Mouse (Mus musculus): Measurements from ENCODE around the gene Tmc6.
"Not testable (repeated sequence)": the region's sequence is repeated elsewhere in the genome, so short reads cannot be mapped to it uniquely, and the experiment has no call there.

Tmc6 gene

DNA sequence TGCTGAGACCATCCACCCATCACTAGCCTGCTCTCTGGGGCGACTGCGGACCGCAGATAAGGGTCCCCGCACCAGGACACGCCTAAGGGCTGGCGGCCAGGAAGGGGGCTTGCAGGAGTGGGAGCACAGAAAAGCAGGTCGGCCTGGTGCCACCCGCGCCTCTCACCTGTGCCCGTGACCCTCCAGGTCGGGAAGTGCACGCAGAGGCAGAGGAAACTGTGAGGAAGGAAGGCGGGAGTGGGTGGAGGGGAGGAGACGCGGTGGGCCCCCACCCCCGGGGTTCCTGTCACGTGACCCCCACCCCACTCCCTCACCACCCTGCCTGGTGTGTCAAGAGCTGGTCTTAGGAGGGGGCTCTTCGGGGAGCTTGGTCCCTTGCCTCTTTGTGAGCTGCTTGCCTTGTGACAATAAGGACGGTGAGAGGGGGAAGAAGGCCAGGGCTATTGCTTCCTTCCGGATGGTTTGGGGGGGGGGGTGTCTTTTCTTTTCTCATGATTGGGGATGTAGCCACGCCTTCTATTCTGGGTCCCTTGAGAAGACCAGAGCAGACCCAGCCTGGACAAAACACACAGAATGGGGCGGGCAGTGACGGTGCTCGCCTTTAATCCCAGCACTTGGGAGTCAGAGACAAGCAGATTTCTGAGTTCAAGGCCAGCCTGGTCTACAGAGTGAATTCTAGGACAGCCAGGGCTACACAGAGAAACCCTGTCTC lies at the start of gene Tmc6, which contains the start of gene Tmc8:
TSS of gene Tmc6 (minus strand) at position 206 of the 712 bp plus-strand sequence.
TSS of gene Tmc8 (plus strand) at position 84 of the 712 bp plus-strand sequence.
- no peak for DNase-seq (ENCODE audit: low spot score)

DNA sequence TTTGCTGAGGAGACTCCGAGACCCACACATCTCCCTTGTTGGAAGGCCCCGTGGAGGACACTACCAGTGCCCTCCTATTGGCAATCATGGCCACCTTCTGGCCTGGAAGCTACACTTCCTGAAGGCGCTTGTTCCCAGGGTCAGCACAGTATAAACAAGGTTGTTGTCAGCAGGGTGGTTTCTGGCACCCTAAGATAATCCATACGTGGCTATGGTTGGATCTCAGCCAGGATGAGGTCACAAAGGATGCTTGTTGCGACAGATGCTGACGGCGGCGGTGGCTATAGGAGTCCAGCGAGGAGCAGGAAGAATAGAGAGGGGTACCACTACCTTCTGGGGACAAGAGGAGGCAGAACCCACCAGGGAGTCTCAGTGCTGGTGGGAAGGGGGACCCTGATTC lies 48.4 kb upstream of the Tmc6 start:
- DNase-seq (ENCODE audit: low spot score), result no peak

DNA sequence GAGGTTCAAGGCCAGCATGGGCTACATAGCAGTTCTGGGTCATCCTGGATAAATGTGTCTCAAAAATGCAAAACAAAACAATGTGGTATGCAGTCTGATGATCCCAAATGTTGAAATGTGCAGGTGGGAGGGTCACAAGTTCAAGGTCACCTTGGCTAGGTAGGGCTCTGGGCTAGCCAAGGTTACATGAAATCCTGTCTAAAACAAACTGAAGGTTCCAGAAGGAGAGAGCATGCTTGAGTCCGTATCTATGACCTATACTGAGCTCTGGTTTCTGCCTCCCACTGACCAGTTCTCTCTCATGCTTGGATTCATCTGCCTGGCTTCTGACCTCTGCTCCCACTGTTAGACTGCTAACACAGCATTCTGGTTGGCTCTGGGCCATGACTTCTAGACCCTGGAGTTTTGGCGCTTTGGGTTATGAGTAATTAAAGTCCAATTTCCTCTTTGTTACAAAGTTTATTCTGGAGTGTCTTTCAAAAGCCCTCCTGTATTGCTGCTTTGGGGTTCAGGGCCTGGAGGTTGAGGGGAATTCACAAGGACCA lies 47.7 kb upstream of the Tmc6 start:
- no peak for DNase-seq (ENCODE audit: low spot score)

DNA sequence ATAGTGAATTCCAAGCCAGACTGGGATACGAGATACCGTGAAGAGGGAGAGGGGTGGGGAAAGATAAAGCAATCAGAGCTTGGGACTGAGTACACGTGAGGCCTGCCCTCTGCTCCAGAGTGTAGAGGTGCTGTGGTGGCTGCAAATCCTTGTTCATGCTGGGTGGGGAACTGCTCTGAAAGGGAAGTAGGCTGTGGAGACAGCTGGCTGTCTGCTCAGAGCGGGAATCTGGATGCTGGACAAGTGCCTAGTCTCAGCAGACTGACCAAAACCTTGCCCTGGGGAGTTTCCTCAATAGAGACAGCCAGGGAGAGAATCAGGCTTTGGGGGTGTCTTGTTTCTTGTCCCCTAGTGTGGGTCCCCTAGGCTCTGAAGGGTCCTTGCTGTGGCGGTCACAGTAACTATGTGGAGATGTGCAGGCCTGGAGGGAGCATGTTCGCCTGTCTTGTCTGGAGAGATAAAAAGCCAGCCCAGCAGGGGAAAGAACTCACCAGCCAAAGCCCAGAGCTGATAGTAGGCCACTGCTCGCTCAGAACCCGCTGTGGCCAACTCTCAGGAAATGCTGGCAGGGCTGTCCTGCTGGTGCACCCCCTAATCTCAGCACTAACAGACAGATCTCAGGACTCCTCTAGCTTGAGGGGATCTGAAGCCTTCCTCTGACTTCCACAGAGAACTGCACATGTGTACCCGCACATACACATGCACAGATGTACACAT lies 47.0 kb upstream of the Tmc6 start:
- peak; percentile 50 for DNase-seq (ENCODE audit: low spot score)

DNA sequence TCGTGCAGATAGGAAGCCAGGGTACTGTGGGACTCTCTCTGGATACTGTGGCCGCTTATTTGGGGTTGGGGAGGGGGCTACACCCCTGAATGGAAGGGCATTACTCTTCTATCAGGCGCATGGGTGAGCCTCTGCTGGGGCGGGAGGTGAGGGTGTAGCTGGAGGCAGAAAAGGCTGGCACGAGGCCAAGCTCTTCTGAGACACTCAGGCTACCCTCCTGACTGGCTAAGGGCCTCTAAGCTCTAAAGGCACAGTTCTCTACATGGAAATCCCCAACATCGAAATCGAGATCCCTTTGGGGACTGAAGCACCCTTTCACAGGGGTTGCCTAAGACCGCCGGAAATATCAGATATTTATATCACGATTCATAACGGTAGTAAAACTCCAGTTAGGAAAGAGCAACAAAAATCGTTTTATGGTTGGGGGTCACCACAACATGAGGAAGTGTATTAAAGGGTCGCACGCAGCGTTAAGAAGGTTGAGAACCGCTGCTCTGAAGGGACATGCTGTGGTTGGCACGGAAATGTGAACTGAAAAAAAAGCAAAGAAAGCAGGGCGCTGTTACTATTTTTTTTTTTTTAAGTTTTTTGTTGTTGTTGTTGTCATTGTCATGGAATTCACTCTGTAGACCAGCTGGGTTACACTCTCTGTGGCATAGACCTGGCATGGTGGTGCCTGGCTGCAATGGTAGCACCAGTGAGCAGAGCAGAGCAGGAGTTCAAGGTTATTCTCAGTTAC lies 46.3 kb upstream of the Tmc6 start:
- DNase-seq (ENCODE audit: low spot score), result no peak

- no peak for DNase-seq (ENCODE audit: low spot score)
Measured at GRCm38 (mm10) chr11:117827386-117827785, 45.4 kb upstream of the Tmc6 start.

- DNase-seq (ENCODE audit: low spot score), result no peak
Measured at GRCm38 (mm10) chr11:117826916-117827315, 44.9 kb upstream of the Tmc6 start.

DNA sequence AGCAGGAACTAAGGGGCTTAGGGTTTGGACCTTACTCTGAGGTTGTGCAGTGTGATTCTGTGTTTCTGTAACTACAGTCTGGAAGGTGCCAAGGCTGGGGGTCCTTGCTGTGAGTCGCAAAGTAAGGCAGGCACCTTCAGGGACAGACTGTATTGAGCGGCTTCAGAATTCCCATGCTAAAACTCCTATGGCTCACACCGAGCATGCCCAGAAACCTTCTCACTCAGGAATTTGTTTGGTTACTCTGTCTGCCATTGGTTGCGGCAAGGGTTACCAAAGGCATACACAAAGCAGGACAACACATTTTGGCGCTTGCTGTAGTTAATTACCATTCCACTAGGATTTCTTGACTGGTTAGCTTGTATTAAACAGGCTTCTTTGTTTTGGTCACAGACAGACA lies 44.2 kb upstream of the Tmc6 start:
- no peak for DNase-seq (ENCODE audit: low spot score)

GRCm38 (mm10) chr11:117825333-117826101 lies 43.5 kb upstream of the Tmc6 start, which contains the start of the genes Afmid and Tk1:
Gene Afmid, plus strand, starts transcription at chr11:117825924.
Gene Tk1, minus strand, starts transcription at chr11:117826092.
- peak; percentile 63 for DNase-seq (ENCODE audit: low spot score)

GRCm38 (mm10) chr11:117824060-117824969 lies 42.3 kb upstream of the Tmc6 start:
- DNase-seq (ENCODE audit: low spot score), result peak; percentile 57

- DNase-seq (ENCODE audit: low spot score), result no peak
Measured at GRCm38 (mm10) chr11:117823411-117823810, 41.4 kb upstream of the Tmc6 start.

GRCm38 (mm10) chr11:117822728-117823241 lies 40.8 kb upstream of the Tmc6 start:
- no peak for DNase-seq (ENCODE audit: low spot score)

DNA sequence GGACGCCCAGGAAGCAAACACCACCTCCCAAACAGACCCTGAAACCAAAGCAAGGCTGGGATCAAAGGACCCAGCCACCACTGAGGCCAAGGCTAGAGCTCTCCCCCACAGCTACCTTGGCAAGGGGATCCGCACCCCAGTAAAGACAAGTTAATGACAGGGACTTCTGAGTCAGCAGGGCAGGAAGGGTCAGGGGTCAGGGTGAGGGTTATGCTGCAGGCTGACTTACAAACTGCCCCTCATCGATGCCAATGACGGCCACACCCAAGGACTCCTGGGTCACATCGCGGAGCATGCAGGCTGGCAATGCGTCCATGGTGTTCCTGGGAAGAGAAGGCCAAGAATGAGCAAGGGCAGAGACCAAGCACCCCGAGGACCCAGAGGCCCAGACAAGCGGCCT lies 39.9 kb upstream of the Tmc6 start:
- no peak for DNase-seq (ENCODE audit: low spot score)

DNA sequence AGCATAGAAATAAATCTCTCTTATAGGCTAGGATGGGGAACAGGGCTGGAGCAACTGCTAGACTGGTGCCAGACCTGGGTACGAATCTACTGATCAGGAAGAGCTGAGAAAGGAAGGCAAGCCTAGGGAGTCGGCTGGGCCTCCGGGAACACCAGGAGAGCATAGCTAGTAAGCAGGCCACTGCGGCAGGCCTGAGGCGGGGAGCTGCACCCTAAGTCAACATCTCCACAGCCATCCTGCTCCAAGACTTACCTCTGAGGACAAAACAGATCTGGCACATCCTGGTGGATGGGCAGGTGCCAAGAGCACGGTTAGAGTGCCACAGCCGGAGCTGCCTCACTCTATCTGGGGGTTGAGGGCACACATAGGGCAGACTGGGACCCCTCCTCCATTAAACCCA lies 38.2 kb upstream of the Tmc6 start:
- no peak for DNase-seq (ENCODE audit: low spot score)

GRCm38 (mm10) chr11:117819095-117819494 lies 37.1 kb upstream of the Tmc6 start:
- no peak for DNase-seq (ENCODE audit: low spot score)

DNA sequence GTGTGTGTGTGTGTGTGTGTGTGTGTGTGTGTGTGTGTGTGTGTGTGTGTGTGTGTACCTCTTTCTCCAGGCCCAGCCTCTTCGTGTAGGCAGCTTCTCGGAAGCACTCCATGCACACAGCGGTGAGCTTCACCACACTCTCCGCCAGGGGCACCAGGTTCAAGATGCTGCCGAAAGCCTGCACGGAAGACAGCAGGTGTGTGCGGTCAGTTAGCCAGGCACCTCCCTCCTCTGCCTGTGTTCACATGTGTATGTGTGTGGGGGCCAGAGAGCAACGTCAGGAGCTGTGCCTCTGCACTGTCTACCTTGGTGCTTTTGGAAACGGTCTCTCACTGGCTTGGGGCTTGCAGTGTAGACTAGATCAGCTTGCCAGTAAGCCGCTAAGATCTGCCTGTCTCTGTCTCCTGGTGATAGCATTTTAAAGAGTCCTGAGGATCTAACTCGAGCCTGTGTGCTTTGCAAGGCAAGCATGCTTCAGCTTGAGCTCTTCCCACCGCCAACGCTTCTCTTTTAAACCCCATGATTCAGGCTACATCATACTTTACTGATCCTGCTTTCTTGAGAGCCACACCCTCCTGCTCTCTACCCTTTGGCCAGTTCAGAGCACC lies 34.5 kb upstream of the Tmc6 start:
- no peak for DNase-seq (ENCODE audit: low spot score)

DNA sequence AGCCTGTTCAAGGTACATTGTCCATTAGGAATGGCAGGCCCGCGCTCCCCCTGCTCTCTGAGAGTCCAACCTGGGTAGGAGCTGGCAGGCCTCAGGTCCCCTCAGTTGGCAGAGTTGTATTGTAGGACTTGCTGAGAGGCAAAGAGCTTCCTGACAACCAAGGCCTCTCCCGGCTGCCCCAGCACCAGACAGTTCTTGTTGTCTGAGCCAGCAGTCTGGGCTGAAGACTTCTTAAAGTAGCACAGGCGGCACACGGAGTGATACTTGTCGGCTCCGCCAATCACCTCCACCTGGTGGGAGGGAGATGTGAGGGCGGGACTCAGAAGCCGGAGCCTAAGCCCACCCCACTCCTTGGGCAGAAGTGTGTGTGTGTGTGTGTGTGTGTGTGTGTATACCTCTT lies 33.9 kb upstream of the Tmc6 start:
- DNase-seq (ENCODE audit: low spot score), result not testable (repeated sequence)

GRCm38 (mm10) chr11:117814704-117815366 lies 32.8 kb upstream of the Tmc6 start:
- no peak for DNase-seq (ENCODE audit: low spot score)

DNA sequence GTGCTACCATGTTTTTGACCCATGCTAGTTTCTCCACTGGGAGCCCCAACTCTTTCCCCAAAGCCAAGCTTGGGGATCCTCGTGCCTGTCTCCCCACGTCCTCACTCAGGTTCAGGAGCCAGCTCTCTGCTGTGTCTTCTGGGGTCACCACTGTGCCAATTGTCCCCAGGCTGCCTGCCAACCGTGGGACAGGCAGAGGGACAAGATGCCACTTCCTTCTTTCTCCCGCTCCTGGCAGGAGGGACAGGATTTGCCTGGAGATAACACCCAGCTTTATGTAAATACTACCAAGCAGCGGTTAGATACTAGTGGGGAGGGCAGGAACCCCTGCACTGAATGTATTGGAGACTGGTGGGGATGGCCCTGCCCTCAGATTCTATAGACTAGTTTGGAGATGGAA lies 31.9 kb upstream of the Tmc6 start:
- no peak for DNase-seq (ENCODE audit: low spot score)
